Mouse (Mus musculus): ENCODE results near the gene Rrnad1. TPM values are rescaled to one million over a fixed set of nuclear protein-coding genes. Genes with fewer than 3 reads are reported as not detected.

Gene Rrnad1
- polyA plus RNA-seq, 1 experiment from 2014 or later = 13.6 TPM

DNA sequence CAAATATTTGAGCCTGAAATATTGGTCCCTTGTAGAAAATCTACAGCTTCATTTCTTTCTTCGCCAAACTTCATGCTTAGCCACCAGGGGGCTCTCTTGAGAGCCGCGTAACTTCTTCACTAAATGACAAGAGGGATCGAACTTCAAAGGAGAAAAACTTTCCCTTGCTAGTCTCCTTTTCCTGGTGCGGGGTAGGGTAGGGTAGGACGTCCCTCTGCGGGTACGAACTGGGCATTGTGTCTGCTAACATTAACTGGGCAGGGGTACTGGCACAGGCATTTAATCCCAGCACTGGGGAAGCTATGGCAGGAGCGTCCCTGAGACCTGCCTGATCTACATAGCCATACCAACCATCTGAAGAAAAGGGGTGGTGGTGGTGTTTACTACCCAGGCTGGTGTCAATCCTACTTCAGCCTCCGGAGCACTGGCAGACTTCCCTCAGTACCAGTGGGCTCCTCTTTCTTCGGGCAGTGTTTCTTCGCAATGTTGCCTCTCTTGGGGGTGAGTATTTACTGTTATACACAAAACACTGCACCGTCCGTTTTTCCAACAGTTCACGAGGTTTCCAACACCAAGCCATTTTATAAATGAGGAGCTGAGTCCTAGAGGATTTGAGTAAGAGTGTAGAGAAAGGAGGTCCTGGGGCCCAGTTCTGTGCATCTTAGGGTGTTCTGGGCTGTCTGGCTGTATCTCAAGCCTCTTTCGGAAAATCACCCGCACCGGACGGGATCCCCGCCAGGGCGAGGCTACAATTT, 39.8 kb upstream of the Rrnad1 start:
- no peaks in the 10 kb centered on the region for H3K9me3 ChIP-seq (replicated peaks)
- WGBS = under 1% methylated on average over 21 of the region's 21 CpGs
- peak overlapping the region; percentile 74 for H3K4me3 ChIP-seq
- H3K27me3 ChIP-seq (replicated peaks) = peaks cover 11% of the 10 kb centered on the region
- peaks cover 44% of the 10 kb centered on the region for H3K4me1 ChIP-seq (replicated peaks)
- no peak for ATAC-seq (ENCODE audit: insufficient number of reproducible peaks, low FRiP score)
- H3K4me2 ChIP-seq = peak overlapping the region; percentile 98
- peak overlapping the region; percentile 91 for H3K9ac ChIP-seq
- peak overlapping the region; percentile 25; the same call in 1 of the 2 replicates for H3K27ac ChIP-seq (ENCODE audit: poor library complexity, severe bottlenecking)
- H3K36me3 ChIP-seq = peaks cover 8% of the 10 kb centered on the region

DNA sequence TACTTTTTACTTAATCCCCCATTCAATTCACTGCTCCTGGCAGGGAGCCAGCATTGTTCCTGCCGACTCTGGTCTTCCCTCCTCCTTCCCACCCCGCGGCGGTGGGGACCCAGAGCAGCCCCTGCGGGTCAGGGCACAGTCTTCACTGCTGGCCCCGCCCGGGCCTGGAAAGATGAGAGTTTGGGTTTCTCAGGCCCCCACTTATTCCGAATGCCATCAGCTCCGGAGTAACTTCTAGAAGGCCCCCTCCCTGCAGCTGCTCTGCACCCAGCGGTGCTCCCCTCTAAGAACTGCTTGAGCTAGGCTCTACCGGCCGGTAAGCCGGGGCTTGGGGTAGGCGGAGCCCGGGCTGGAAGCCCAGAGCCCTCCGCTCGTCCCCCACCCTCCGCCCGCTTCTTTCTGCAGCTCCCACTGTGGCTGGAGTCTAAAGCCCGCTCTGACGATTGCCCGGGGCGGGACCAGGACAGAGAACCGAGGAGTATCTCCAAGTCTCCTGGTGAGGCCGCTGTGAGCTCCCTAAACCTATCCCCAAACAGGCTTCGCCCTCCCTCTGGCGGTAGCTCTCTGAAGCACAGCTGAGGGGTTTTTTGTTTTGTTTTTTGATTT, 30.2 kb upstream of the Rrnad1 start:
- H3K4me3 ChIP-seq = peak overlapping the region; percentile 55
- H3K9me3 ChIP-seq (replicated peaks) = no peaks in the 10 kb centered on the region
- WGBS = under 1% methylated on average over 27 of the region's 27 CpGs
- H3K9ac ChIP-seq = peak overlapping the region; percentile 77
- peak; percentile 93 for ATAC-seq (ENCODE audit: insufficient number of reproducible peaks, low FRiP score)
- H3K4me2 ChIP-seq = peak overlapping the region; percentile 85
- H3K4me1 ChIP-seq (replicated peaks) = peaks cover 30% of the 10 kb centered on the region
- H3K27ac ChIP-seq (ENCODE audit: poor library complexity, severe bottlenecking) = peak overlapping the region; percentile 84
- H3K36me3 ChIP-seq = no peaks in the 10 kb centered on the region
- H3K27me3 ChIP-seq (replicated peaks) = no peaks in the 10 kb centered on the region; the same call in 1 of the 2 replicates

DNA sequence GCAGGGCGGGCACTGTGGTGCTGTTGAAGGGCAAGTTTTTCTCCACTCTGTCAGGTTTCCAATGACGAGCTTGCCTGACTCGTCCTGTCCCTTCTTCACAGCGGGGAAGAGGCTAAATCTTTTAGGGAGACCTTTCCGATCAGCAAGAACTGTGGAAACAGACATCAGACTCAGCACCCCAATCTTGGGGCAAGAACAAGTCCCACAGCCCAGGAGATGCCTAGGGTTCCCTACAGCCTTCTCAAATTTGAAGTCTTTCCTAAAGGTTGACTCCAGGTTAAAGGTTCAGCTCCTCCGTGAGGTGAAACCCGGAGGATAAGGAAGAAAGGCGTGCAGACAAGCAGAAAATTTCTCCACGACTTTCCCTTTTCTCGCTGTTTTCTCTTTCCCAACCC, 29.7 kb upstream of the Rrnad1 start:
- ATAC-seq (ENCODE audit: insufficient number of reproducible peaks, low FRiP score) = no peak
- Histone ChIP-seq H3K4me3 (peak overlapping the region; percentile 55), H3K9me3 (replicated peaks) (no peaks in the 10 kb centered on the region), H3K4me2 (peak overlapping the region; percentile 85), H3K4me1 (replicated peaks) (peaks cover 30% of the 10 kb centered on the region), H3K27me3 (replicated peaks) (no peaks in the 10 kb centered on the region; the same call in 1 of the 2 replicates), H3K27ac (ENCODE audit: poor library complexity, severe bottlenecking) (peak overlapping the region; percentile 84), H3K9ac (peak overlapping the region; percentile 77), H3K36me3 (no peaks in the 10 kb centered on the region)
- WGBS = 7% methylated on average over 10 of the region's 10 CpGs

DNA sequence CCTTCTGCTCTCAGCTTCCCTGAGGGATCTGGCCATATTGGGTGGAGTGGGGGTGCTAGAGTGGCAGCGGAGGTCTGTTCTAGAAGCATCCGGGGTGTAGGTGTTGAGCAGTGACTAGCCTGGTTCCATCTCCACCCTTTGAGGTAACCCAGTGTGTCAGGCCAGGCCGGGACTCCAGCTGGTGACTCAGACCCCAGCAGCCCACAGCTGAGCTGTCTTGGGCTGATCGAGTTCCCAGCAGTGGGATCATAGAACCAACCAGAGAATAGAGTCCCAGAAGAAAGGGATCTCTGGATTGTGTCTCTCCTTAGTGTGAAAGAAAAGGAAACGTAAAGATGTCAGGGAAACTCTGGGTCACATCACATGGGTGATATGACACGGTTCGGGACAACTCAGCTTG, 28.9 kb upstream of the Rrnad1 start:
- 60% methylated on average over 7 of the region's 7 CpGs for WGBS
- Histone ChIP-seq H3K36me3 (no peaks in the 10 kb centered on the region), H3K27ac (ENCODE audit: poor library complexity, severe bottlenecking) (no peak overlapping the region), H3K9me3 (replicated peaks) (no peaks in the 10 kb centered on the region), H3K4me3 (no peak overlapping the region), H3K4me2 (no peak overlapping the region), H3K9ac (no peak overlapping the region), H3K27me3 (replicated peaks) (no peaks in the 10 kb centered on the region; the same call in 1 of the 2 replicates), H3K4me1 (replicated peaks) (peaks cover 30% of the 10 kb centered on the region)
- ATAC-seq (ENCODE audit: insufficient number of reproducible peaks, low FRiP score) = no peak

DNA sequence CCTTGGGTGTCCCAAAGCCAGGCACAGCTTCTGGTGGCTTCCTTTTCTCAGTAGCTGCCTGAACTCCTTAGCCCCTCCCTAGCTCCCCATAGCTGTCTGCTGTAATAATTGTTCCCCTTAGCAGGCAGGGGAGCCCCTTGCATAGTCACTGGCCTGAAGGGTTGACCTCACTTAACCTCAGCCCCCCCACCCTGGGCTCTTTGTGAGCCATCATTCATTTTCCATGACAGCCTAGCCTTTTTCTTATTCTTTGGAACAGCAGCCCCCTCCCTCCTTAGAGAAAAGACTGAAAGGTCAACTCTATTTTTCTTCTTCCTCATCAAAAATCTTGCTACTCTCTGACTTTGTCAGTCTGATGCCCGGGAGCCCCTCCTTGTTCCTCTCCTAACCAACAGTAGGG, 28.4 kb upstream of the Rrnad1 start:
- Histone ChIP-seq H3K4me1 (replicated peaks) (peaks cover 30% of the 10 kb centered on the region), H3K27ac (ENCODE audit: poor library complexity, severe bottlenecking) (no peak overlapping the region), H3K27me3 (replicated peaks) (no peaks in the 10 kb centered on the region; the same call in 1 of the 2 replicates), H3K9me3 (replicated peaks) (no peaks in the 10 kb centered on the region), H3K4me2 (no peak overlapping the region), H3K9ac (no peak overlapping the region), H3K4me3 (no peak overlapping the region), H3K36me3 (no peaks in the 10 kb centered on the region)
- ATAC-seq (ENCODE audit: insufficient number of reproducible peaks, low FRiP score) = no peak
- WGBS = 71% methylated on average over 1 of the region's 1 CpGs

GRCm38 (mm10) chr3:87958476-87958875, 28.0 kb upstream of the Rrnad1 start:
- Histone ChIP-seq H3K27me3 (replicated peaks) (no peaks in the 10 kb centered on the region; the same call in 1 of the 2 replicates), H3K27ac (ENCODE audit: poor library complexity, severe bottlenecking) (no peak overlapping the region), H3K4me1 (replicated peaks) (peaks cover 30% of the 10 kb centered on the region), H3K9me3 (replicated peaks) (no peaks in the 10 kb centered on the region), H3K4me2 (no peak overlapping the region), H3K36me3 (no peaks in the 10 kb centered on the region), H3K9ac (no peak overlapping the region), H3K4me3 (no peak overlapping the region)
- 13% methylated on average over 4 of the region's 4 CpGs for WGBS
- ATAC-seq (ENCODE audit: insufficient number of reproducible peaks, low FRiP score) = no peak

- H3K36me3 ChIP-seq = no peaks in the 10 kb centered on the region
- H3K9ac ChIP-seq = no peak overlapping the region
- H3K4me2 ChIP-seq = no peak overlapping the region
- H3K9me3 ChIP-seq (replicated peaks) = no peaks in the 10 kb centered on the region
- peaks cover 31% of the 10 kb centered on the region for H3K4me1 ChIP-seq (replicated peaks)
- no peak overlapping the region for H3K27ac ChIP-seq (ENCODE audit: poor library complexity, severe bottlenecking)
- no peak for ATAC-seq (ENCODE audit: insufficient number of reproducible peaks, low FRiP score)
- no peak overlapping the region for H3K4me3 ChIP-seq
- 29% methylated on average over 1 of the region's 1 CpGs for WGBS
- H3K27me3 ChIP-seq (replicated peaks) = no peaks in the 10 kb centered on the region; the same call in 1 of the 2 replicates
Observed at GRCm38 (mm10) chr3:87958056-87958455, 27.5 kb upstream of the Rrnad1 start.

DNA sequence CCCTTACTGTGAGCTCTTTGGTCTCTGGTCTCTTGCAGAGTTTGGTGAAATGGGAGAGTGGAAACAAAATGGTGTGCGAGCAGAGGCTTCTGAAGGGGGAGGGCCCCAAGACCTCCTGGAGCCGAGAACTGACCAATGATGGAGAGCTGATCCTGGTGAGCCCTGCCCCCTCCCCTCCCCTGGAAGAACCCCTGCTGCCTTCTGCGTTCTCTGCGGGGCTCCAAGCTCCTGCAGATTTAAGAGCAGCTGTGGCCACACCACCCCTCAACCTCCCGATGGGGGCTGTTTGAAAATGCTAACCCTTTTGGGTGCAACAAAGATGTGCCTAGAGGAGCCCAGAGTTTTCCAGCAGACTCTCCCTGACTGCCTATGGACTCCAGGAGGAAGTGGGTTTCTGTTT, 21.9 kb upstream of the Rrnad1 start:
- peak; percentile 70; the same call in 1 of the 2 replicates for ATAC-seq (ENCODE audit: insufficient number of reproducible peaks, low FRiP score)
- H3K4me1 ChIP-seq (replicated peaks) = peaks cover 44% of the 10 kb centered on the region
- H3K4me3 ChIP-seq = peak overlapping the region; percentile 45
- H3K27ac ChIP-seq (ENCODE audit: poor library complexity, severe bottlenecking) = 0 out of 2 replicates have a peak overlapping the region, but pooled peaks have one; percentile 28
- H3K4me2 ChIP-seq = peak overlapping the region; percentile 76
- peak overlapping the region; percentile 62 for H3K9ac ChIP-seq
- H3K9me3 ChIP-seq (replicated peaks) = no peaks in the 10 kb centered on the region
- H3K36me3 ChIP-seq = no peaks in the 10 kb centered on the region
- peaks cover 45% of the 10 kb centered on the region for H3K27me3 ChIP-seq (replicated peaks)
- 0% methylated on average over 5 of the region's 5 CpGs for WGBS

GRCm38 (mm10) chr3:87951946-87952345, 21.4 kb upstream of the Rrnad1 start:
- ATAC-seq (ENCODE audit: insufficient number of reproducible peaks, low FRiP score) = no peak
- Histone ChIP-seq H3K36me3 (no peaks in the 10 kb centered on the region), H3K27me3 (replicated peaks) (peaks cover 49% of the 10 kb centered on the region), H3K4me3 (peak overlapping the region; percentile 45), H3K9ac (peak overlapping the region; percentile 62), H3K9me3 (replicated peaks) (no peaks in the 10 kb centered on the region), H3K4me2 (peak overlapping the region; percentile 76), H3K27ac (ENCODE audit: poor library complexity, severe bottlenecking) (0 out of 2 replicates have a peak overlapping the region, but pooled peaks have one; percentile 28), H3K4me1 (replicated peaks) (peaks cover 49% of the 10 kb centered on the region)
- 7% methylated on average over 12 of the region's 12 CpGs for WGBS

DNA sequence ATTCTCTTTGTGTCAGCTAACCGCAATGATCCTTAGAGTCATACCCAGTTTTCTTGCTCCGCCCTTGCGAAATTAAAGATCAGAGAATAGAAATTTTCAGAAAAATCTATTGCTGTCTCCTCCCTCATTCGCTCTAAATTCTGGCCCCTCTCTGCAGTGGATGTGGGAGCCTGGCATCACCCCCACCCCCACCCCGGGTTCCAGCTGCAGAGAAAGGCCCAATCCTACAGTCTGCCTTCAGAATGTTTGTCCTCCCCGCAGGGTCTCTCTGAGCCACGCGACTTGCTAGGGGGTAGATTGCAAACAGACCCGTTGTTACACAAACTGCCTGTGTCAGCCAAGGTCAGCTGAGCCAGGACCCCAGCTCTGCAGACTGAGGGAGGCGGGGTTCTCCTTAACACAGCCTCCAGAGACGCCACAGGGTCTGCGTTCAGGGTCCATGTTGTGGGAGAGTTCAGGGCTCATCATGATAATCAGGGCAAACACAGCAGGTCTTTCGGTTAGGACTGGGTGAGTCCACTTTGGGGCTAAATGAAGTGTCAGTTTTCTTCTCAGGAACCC, 19.5 kb upstream of the Rrnad1 start:
- no peak overlapping the region for H3K9ac ChIP-seq
- peaks cover 69% of the 10 kb centered on the region for H3K27me3 ChIP-seq (replicated peaks)
- H3K4me2 ChIP-seq = no peak overlapping the region
- H3K4me1 ChIP-seq (replicated peaks) = peaks cover 67% of the 10 kb centered on the region
- ATAC-seq (ENCODE audit: insufficient number of reproducible peaks, low FRiP score) = no peak
- no peak overlapping the region for H3K4me3 ChIP-seq
- no peaks in the 10 kb centered on the region for H3K36me3 ChIP-seq
- 18% methylated on average over 13 of the region's 13 CpGs for WGBS
- no peak overlapping the region for H3K27ac ChIP-seq (ENCODE audit: poor library complexity, severe bottlenecking)
- no peaks in the 10 kb centered on the region for H3K9me3 ChIP-seq (replicated peaks)

DNA sequence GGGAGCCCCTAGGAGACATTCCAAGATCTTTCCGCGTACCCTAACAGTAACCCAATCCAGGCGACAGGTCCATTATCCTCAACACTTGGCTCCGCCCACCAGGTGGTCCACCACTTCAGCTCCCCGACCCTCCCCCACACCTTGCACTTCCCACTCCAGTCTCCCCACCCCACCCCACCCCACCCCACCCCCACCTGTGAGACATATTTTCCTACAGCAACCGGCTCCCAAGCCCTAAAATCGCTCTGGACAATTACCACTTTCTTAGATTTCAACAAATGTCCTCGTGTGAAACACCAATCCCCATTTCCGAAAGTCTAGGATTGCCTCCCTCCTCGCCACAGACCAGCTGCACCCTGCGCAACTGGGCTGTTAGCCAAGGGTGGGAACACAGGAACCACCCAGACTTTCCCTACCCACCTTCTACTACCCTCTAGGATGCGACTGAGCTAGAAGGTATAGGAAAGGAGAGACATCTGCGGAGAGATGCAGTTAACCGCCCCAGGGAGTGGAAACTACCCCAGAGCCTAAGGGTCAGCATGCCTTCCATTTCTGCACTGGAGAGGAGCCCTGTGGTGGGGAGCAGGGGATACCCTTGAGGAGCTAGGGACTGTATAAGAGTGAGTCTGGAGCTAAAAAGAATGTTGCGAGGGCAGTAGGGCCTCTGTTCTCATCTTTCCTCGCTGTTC, 18.9 kb upstream of the Rrnad1 start:
- no peaks in the 10 kb centered on the region for H3K9me3 ChIP-seq (replicated peaks)
- no peak overlapping the region for H3K9ac ChIP-seq
- H3K27ac ChIP-seq (ENCODE audit: poor library complexity, severe bottlenecking) = no peak overlapping the region
- WGBS = 15% methylated on average over 16 of the region's 16 CpGs
- peak overlapping the region; percentile 79 for H3K4me2 ChIP-seq
- H3K4me1 ChIP-seq (replicated peaks) = peaks cover 74% of the 10 kb centered on the region
- no peaks in the 10 kb centered on the region for H3K36me3 ChIP-seq
- ATAC-seq (ENCODE audit: insufficient number of reproducible peaks, low FRiP score) = no peak; the same call in 1 of the 2 replicates
- H3K4me3 ChIP-seq = peak overlapping the region; percentile 44; the same call in 1 of the 2 replicates
- peaks cover 70% of the 10 kb centered on the region for H3K27me3 ChIP-seq (replicated peaks)
